Mouse (Mus musculus): Measurements from ENCODE around the gene Ier5l.

Ier5l gene

DNA sequence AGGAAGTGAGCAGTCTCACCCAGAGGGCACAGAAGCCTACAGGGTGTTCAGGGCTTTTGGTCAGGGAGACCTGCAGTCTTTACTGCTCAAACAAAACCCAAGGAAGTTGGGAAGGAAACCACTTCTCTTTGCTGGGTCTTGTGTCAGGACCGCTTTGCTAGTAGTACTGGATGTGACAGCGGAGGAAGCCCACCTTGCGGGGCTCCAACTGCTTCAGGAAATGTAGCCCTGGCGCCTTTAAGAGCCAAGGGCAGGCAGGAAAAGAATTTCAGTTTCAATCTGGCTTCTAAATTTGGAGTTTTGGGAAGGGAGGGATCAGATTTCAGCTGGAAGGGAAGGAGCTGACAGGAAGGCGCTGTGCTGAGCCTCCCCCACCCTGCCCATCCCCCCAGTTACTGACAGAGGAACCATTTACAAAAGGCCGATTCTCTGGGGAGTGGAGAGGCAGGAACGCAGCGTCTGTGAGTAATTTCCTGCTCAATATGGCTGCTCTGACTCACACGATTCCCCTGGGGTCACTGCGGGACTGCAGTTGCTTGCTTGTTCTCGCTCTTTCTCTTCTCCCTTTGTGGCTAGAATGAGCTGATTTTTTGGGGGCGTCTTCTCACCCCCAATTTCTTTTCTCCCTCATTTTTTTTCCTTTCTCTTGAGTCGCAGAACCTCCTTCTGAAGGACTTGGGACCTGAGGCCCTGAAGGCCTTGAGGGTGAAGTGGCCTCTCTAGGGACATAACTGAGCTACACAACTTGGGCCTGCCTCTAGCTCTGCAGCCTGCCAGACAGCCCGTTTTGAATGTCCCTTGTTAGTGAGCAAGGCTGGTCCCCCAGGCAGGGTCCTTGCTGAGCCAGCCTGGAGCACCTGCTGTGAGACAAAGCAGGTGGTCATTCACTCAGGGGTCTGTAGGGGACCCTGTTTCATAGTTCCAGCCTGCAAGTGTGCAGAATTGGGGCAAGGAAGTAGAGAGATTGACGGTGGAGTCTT, 32.2 kb downstream of the Ier5l start:
- peak; percentile 90 for DNase-seq

DNA sequence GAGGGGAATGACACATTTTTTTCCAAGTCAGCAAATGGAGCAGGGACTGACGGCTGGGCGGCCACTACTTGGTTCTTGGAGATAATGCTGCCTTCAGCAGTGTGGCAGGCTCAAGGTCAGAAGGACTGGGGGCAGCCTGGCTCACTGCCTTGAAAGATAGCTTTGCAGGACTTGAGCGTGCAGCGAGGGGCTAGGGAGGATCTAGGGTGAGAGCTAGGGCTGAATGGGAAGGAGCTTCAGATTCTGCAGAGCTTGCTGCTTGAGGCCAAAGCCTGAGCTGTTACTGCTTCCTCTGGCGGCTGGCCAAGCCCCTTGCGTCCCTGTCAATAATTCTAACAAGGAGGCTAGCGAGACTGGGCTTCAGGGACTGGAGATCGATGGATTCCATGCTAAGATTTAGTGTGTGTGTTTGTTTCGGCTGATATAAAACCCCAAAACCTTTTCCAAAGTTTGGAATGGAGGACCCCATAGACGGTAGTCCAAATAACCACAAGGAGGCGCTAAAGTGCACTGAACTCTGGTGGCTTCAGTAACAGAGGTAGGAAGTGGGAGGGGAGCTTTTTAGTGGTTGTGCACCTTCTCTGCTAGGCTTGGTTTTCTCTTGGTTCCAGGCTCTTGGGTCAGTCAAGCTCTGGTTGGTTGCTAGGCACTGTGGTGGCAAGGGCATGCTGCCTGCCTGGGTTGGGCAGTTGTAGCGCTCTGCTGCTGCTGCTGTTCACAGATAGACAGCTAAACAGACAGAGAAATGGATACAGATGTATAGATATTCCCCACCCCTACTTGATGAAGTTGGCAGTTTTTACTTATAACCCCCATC, 33.1 kb downstream of the Ier5l start:
- peak; percentile 93 for DNase-seq

DNA sequence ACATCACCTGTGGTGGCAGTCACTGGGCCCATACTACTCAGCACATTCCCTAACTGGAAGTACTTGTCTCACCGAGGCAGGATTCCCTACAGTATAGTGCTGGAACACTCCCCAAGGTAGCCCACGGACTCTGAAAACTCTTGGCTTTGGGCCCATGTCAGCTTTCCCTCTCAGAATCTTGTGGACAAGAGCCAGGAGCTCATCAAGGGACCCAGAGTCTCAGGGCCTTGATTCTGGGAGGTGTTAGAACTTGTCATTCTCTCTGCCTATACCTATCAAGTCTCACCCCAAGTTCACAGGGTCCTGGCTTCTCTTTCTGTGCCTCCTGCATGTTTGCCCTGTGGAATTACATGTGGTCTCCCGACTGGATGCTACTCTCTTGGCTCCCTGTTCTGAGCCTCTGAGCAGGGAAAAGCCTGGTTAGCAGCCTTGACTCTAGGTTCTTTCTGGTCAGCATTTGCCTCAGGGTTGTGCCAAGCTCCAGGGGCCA, 33.8 kb downstream of the Ier5l start:
- DNase-seq: peak; percentile 77

DNA sequence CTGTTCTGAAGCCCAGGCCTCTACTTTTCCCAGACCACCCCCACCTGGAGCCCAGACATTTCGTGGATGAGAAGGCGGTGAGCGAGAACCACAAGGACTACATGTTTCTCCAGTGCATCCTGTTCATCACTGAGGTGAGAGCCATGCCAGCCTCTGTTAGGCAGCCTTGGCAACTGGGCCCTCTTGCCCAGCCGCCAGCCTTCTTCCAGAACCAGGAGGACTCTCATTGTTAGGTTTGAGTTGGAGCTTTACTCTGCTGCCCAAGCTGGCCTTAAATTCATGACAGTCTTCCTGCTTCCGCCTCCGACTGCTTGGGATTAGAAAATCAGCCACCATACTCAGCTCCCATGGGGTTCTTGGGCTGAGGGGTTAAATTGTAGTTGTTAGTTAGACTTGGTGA, 34.4 kb downstream of the Ier5l start:
- no peak for DNase-seq

DNA sequence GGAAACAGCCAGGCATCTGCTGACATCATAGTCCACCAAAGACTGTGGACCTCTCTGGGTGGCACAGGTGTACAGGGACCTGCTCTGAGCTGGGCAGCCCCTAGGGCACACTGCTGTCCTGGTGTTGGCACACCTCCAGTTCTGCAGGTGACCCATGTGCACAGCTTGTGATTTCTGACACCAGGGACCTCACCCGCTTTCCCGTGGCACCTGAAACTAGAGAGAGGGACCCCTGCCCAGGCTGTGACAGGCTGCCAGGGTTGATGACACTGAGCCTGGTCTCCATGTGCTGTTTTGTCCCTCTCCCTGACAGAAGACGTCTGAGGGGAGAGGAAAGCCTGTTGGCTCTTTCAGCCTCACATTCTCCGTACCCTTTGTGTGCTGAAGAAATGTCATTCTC, 36.2 kb downstream of the Ier5l start:
- DNase-seq: no peak

DNA sequence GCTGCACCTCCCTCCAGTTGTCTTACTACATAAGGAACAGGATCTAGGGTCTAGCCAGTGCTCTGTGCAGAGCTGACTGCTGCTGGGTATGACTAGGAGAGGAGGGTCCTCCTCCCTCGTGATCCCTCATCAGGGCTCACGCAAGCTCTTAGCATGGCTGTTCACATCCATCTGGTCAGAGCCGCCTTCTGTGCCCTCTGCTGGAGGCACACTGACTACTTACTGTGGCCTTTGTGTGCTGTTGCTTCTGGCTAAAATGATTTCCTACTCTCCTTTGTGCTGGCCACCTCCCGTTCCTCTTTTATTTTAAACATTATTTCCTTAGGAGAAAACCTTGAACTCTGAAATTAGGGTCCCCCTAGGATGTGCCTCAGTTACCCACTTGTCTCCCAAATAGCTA, 37.2 kb downstream of the Ier5l start:
- no peak for DNase-seq

DNA sequence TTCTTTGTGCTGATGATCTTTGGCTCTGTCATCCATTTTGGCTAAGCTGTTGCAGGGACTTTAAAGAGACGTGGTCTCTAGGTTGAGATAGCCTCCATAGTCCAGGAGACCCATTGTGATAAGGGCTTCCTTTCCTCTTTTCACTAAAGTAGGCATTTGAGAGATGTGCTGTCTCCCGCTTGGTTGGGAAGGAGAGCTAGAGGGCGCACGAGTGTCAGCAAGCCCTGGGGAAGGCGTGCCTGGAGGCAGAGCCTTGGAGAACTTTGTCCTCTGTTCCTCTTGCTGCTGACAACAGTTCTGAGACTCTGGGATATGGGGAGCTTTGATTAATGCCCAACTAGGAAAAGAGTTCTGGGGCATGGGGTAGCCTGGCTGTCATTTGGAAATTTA, 37.9 kb downstream of the Ier5l start:
- peak; percentile 92 for DNase-seq

DNA sequence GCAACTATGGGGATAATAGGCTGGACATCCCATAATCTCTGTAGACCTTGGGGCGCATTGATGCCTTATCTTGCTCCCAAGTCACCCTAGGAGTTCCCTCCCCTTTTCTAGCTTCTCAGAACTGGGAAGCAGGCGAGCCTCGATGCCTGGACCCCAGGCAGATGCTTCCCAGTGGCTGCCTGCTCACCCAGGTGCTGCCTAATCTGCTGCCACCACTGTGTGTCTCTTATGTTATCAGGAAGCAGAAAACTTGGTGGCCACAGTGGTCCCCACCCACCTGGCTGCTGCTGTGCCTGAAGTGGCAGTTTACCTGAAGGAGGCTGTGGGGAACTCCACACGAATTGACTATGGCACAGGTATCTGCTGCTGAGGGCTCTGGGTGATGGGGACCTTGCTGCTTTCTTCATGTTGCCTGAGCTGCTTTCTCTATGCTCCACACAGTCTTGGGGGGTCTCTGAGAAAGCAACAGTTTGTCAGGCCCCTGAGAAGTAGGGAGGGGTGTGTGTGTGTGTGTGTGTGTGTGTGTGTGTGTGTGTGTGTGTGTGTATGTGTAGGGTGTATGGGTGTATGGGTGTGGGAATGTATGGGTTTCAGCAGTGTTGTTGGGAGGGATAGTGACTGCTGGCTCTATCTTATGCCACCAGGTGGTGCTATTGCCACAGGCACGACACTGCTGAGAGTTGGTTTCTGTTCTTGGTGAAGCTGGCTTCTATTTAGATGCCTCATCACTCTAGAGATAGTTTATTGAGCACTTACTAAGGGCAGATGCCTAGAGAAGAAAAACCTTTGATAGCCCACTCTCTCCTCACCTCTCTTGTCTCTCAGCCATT, 38.5 kb downstream of the Ier5l start:
- DNase-seq: peak; percentile 82

DNA sequence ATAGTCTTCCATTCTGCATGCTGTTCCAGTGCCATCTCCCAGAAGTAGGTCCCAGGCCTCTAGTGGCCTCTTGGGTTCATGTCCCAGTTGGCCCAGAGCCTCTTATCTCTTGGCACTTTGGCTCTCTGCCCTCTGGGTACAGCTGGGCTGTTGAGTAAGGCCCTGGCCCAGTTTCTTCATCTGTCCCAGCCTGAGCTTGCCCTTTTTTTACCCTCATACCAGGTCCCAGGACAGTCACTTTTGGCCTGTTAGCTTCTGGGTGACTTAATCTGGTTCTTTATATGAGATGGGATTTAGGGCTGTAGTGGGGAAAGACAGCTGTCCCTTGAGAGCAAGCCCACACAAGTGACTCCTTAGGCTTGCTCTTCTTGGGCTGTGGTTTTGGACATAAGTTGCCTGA, 44.9 kb downstream of the Ier5l start:
- DNase-seq: no peak
